Mouse (Mus musculus) spleen, adult 2 months (tissue): ENCODE results near the gene Clcn3.

Source experiments
- CTCF ChIP-seq: fragments of 200-500 bp; IDR thresholded peaks from 2 replicates; pipeline ENCODE4 v1.5.1; 2011; ENCODE audit warnings: mild to moderate bottlenecking, inconsistent platforms; ENCODE audit not compliant: insufficient read depth, insufficient read length, insufficient replicate concordance; ENCODE audit errors: extremely low read depth
- POLR2A ChIP-seq: fragments of 200-500 bp; IDR thresholded peaks from 2 replicates; pipeline ENCODE4 v1.6.1; 2011; ENCODE audit warnings: low read depth, low read length, inconsistent platforms

GRCm38 (mm10) chr8:60860749-60861148 lies 122.4 kb downstream of the Clcn3 start:
- TF ChIP-seq CTCF (no peak), POLR2A (no peak)
